Mouse (Mus musculus) granulocyte monocyte progenitor cell, adult 5-6 weeks (primary cell): ENCODE measurements around the gene Cckar. TPM values are rescaled to one million over a fixed set of nuclear protein-coding genes. Genes with fewer than 3 reads are reported as not detected.
A peak's percentile ranks its signal among the peaks of the same experiment; 100 is the strongest.
"Not testable (repeated sequence)": the region's sequence is repeated elsewhere in the genome, so short reads cannot be mapped to it uniquely, and the experiment has no call there.

ENCODE experiments used
- ATAC-seq: replicated peaks from 2 replicates; pipeline ENCODE4 v1.8.0; 2016; ENCODE audit warnings: mild to moderate bottlenecking, moderate TSS enrichment, inconsistent platforms; ENCODE audit not compliant: poor library complexity, severe bottlenecking
- total RNA-seq, 2 experiments: library from RNA; stranded (forward) in 1 of 2; stranded (reverse) in 1 of 2; fragments of 200-712, 200-1000 nt in 1 of 2; fragments of >200 nt in 1 of 2; fragmentation: Nextera tagmentation in 1 of 2; gene quantifications; 2 replicates each; pipeline ENCODE4 v1.2.3; 2014 to 2017

Cckar gene
- total RNA-seq, 2 experiments from 2014 or later = not detected

- ATAC-seq = not testable (repeated sequence)
Measured at GRCm38 (mm10) chr5:53673493-53674150, 33.9 kb downstream of the Cckar start.

GRCm38 (mm10) chr5:53672352-53672751 lies 35.2 kb downstream of the Cckar start:
- ATAC-seq = peak; percentile 82

DNA sequence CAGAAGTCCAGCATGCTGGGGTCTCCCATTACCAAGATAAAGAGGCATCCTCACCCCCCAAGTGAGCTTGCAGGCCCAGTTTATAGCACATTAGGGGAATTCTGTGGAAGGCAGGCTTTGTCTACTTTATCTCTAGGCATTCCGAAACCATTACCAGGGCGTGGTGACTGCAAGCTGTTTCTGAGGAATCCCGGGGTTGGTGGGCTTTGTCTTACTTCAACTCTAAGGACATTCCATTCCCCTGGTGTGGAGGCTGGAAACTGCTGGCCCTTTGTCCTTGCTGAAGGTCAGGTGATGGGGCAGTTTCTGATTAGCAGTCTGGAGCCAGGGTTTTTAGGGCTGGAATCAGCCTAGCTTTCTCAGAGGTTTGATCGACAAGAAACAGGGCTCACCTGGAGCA lies 36.0 kb downstream of the Cckar start:
- ATAC-seq = no peak

- ATAC-seq = no peak
Measured at GRCm38 (mm10) chr5:53670321-53670938, 37.1 kb downstream of the Cckar start.

DNA sequence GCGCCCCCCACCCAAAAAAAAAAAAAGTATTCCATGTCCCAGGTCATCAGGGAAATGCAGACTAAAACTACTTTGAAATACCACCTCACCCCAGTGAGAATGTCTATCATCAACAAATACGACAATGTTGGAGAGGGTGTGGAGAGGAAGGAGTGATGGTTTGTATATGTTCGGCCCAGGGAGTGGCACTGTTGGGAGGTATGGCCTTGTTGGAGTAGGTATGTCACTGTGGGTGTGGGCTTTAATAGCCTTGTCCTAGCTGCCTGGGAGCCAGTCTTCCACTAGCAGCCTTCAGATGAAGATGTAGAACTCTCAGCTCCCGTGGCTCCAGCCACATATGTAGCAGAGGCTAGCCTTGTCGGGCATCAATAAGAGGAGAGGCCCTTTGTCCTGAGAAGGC lies 39.5 kb downstream of the Cckar start:
- no peak for ATAC-seq

GRCm38 (mm10) chr5:53663665-53664064 lies 43.8 kb downstream of the Cckar start:
- no peak for ATAC-seq

- peak; percentile 75 for ATAC-seq
Measured at GRCm38 (mm10) chr5:53662413-53662812, 45.1 kb downstream of the Cckar start.

DNA sequence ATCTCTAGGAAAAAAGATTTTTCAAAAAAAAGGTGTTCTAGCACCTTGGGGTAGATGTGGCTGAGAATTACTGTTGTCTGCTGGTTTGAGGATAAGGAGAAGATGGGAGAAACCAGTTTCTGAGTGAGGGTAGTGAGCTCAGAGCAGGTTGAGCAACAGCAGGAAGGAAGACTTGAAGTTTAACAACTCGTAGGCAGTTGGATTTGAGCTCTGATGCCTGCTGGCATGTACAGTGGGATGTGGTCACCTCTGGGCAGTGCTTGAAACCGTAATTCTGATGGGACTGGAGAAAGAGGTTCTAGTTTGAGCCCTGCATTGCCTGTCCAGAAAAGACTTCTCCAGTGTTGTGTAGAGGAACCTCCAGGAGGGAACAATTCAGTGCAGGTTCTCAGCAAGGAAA lies 46.0 kb downstream of the Cckar start:
- ATAC-seq = peak; percentile 56

- no peak for ATAC-seq
Measured at GRCm38 (mm10) chr5:53657925-53658324, 49.6 kb downstream of the Cckar start.

DNA sequence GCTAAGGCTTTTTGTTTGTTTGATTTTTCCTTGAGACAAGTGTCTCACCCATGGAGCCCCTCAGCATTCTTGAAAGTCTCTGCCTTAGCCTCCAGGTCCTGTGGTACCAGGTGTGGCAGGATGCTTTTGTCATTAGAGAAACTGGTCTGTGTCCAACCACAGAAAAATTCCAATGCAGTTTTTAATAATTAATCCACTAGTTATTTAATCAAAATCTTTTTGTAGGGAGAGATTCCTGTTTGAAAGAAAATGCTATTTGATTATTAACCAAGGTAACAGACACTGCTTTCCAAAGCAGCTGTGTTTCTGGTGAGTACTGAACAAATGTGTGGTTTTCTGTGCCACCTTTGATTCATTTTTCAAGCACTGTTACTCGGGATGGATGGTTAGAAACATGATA lies 50.9 kb downstream of the Cckar start:
- no peak for ATAC-seq

Other genes with a start within 250 kb of the Cckar start
- gene Rbpj, start 241.6 kb downstream of the Cckar start, total RNA-seq (2014; fragmentation: Nextera tagmentation) = 53.7 and 64.4 TPM in 2 replicates
- gene Rbpj, start 241.6 kb downstream of the Cckar start, total RNA-seq (2017) = 39.0 and 42.6 TPM in 2 replicates
- 8.8 and 13.8 TPM in 2 replicates for gene Tbc1d19, start 101.9 kb upstream of the Cckar start, total RNA-seq (2014; fragmentation: Nextera tagmentation)
- gene Tbc1d19, start 101.9 kb upstream of the Cckar start, total RNA-seq (2017) = 10.6 and 16.2 TPM in 2 replicates